Mouse (Mus musculus) adrenal gland, adult 2 months (tissue): ENCODE results near the gene Ispd. TPM values are rescaled to one million over a fixed set of nuclear protein-coding genes. Genes with fewer than 3 reads are reported as not detected.

ENCODE experiments used
- DNase-seq: peaks from one replicate; pipeline ENCODE4 v3.0.0; 2021
- polyA plus RNA-seq: library from polyadenylated mRNA; depleted of rRNA; stranded (reverse); fragments of >200 nt; gene quantifications from 2 replicates; pipeline ENCODE4 v1.2.3, GENCODE M21; 2012
- total RNA-seq, 2 experiments: library from RNA; stranded (reverse); gene quantifications; 2 replicates each; pipeline ENCODE4 v1.2.3; 2021

The Ispd gene
- total and polyA plus RNA-seq, 3 experiments = 1.4 to 8.7 (median 5.5) TPM

GRCm38 (mm10) chr12:36554697-36555096 is 173.4 kb downstream of the Ispd start:
- DNase-seq = peak; percentile 1

- no peak for DNase-seq
Observed at GRCm38 (mm10) chr12:36564146-36564545, 182.9 kb downstream of the Ispd start.

DNA sequence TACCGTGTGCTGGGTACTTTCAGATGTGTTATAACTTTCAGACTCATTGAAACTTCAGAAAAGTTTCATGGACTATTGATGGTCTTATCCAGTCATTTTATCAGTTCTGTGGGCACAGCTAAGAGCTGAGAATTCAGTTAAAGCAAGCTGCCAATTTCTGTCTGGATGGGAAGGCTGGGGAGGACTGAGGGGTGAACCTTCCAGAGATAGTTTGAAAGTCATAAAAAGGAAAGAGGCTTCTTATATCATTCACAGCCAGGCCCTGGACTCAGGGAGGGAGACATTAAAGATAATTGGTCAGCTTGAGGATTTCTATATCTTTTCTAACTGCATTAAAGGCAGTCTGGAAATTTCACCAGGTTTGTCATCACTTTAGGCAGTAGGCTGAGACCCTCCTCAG is 185.7 kb downstream of the Ispd start:
- no peak for DNase-seq

DNA sequence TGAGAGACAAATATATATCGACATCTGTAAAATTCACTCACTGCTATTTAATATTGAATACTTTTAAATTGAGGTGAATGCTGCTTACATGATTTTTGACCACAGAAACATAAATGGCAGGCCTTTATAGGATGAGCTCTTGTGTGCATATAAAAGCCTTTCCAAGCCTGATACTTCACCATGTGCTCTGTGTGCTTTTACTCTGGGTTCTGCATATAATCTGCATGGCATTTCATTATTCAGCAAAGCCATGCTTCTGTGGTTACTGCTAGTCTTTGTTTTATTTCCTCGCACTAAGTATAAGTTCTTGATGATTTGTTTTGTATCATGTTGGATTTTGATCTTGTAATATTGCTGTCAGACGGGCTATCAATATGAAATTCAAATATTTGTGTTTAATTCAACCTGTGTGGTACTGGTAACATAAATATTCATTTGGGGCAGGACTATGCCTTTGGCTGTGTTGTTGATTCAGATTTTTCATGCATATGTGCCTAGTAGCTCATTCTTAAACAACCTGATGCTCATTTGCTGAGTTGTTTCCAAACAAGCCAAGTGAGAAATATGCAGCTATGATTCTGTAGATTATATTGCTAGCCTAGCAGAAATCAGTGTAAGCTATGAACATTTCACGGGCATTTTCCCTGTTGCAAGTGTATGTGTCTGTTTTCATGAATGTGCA is 189.3 kb downstream of the Ispd start:
- no peak for DNase-seq

DNA sequence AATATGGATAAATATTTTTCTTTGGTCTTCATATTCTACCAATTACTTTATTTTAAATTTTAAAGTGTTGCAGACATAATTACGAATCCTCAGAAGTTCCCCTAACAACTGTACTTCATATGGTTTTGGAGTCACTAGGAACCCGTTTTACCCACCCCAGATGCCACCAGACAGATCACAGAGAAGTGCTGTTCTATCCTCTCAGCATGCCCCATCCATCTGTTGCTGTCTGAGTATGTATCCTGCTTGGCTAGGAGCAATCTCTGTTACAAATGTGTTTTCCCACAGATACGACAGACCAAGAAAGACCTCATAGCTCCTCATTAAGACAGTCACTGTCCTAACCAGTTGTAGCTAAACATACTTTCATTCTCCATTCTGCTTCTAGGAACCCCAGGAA is 203.6 kb downstream of the Ispd start:
- DNase-seq = no peak

DNA sequence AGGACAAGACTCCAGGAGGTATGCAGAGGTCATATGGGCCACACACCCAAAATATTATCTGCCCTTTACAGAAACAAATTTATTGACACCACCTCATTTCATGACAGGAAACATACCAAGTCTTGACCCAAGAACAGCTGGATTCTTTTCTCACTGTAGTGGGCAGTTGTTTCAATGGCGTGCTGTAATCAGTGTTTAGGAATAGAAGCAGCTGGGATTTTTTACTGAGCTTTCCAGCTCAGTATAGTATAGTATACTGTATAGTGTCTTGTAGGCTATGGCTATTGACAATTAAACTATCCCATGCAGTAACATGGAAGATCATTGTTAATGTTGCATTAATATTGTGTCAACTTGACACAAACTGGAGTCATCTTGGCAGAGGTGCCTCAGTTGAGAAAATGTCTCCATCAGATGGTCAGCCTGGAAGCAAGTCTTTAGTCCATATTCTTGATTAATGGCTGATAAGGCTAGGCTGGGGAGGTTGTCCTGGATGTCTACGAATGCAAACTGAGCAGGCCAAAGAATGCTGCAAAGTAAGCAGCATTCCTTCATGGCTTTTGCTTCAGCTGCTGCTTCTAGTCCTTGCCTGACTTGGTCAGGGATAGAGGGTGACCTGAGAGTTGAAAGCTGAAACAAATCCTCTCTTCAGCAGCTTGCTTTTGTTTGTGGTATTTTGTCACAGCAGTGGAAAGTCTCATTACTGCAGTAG is 216.4 kb downstream of the Ispd start:
- DNase-seq = no peak

DNA sequence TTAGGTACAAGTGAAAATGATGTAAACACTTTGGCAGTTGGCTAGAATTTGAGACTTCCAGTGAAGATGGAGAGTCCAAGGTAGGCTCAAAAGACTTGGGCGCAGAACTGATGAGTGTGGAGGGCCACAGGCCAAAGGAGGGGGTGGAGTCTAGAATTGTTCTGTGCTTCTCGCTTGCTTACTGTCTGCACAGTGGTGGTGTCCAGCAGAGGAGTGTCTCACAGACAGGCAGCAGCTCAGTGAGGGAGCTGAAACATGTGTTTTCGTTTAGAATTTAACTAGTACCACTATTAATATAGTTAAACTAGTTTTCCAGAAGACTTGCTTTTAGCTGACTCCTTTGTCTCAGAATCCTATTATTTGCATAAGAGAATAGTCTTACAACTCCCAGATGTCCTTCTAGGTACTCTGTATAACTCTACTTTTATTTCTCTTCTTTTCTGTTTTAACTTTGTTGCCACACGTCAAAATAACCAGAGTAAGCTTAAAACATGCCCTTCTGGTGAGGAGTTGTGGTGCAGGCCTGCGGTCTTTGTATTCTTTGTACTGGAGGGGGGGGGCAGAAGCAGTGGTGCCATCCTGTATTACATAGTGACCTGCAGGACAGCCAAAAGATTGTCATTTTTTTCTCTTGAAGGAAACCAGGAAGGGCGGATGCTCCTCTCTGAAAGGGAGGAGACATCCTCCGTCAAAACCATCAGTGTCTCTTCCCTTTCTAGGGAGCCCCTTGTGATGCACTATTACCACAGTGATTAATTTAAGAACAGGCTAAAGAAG is 240.9 kb downstream of the Ispd start:
- DNase-seq = no peak

DNA sequence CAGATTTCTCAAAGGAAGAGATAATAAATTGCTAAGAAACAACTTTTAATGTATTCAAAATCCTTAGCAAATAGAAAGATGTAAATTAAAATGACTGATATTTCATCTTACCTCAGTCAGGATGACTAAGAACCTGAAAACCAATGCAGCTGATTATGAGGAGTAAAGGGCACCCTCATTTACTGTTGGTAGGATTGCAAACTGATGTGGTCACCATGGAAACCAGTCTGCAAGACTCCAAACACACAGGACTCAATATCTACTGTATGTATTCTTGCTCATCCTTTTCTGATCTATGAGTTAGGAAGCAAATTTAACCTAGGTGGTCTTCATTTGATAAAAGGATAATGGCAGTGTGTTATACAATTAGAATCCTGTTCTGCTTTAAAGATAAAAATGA is 246.0 kb downstream of the Ispd start:
- DNase-seq = no peak

DNA sequence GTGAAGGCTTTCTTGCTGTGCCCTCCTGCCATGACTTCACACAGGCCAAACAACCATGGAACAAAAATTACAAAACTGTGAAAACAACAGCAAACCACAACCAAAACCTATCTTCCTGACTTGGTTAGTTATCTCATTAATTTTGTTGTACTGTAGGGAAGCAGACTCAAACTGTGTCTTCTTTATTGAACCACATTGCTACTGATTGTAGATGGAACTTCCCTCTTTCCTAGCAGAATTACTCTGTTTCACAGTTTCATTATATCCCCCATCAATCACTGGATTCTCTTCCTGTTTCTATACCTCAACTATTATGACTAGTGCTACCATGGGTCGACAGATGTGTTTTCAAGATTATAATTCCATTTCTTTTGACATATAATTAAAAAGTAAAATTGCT is 251.2 kb downstream of the Ispd start:
- DNase-seq = no peak

DNA sequence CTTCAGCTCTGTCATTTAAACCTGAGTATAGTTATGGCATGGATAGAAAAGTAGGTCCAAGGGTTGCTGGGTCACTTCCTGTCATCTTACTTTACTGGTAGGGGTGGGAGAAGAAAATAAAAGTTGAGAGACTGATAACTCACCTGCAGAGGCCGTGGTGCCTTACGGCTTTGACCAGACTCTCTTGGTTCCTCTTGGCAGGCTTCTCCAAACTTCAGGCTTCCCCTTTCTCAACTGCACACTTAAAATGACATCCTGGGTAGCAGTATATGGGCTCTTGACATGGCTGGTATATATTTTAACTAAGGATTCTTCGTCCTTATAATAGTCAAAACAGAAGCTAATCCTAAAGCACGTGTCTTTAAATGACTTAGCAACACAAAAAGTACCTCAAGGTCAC is 266.3 kb downstream of the Ispd start:
- DNase-seq = no peak

DNA sequence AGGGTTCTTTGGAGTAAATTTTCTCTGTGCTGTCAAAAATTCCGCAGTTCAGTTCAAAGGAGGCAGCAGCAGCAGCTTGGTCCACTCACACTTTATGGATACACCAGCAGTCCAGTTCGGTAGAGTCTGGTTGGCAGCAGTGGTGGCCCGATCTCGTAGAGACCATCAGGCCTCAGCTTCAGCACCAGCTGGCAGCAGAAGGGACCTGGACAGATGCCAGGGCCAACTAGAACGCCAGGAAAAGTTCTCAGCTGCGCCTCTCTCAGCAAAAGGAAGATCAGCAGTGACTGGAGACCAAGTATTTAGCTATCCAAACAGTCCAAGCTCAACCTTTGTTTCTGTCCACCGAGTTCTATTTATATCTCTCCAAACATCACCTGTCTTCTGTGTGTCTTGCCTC is 281.2 kb downstream of the Ispd start:
- DNase-seq = peak; percentile 4

GRCm38 (mm10) chr12:36664783-36665182 is 283.5 kb downstream of the Ispd start:
- DNase-seq = no peak

GRCm38 (mm10) chr12:36666771-36667170 is 285.5 kb downstream of the Ispd start:
- no peak for DNase-seq

- DNase-seq = no peak
Observed at GRCm38 (mm10) chr12:36670164-36670908, 289.1 kb downstream of the Ispd start.

GRCm38 (mm10) chr12:36670915-36671579 is 289.8 kb downstream of the Ispd start:
- peak; percentile 7 for DNase-seq

DNA sequence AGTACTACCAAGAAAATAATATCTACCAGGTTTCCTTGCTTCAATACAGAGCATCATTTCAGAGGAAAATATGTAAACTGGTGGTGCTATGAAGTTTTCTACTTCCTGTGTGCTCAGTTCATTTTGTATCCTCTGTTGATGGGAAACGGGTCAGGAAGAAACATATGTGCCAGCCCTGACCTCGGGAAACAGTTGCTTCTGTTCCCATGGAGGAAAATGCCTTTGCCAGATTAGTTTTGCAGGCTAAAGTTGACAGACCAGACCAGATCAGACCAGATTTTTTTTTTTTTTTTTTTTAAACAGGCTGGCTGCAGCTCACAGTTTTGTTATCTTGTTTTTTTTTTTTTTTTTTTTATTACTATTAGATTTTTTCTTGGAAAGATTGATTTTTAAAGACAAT is 293.2 kb downstream of the Ispd start:
- no peak for DNase-seq

DNA sequence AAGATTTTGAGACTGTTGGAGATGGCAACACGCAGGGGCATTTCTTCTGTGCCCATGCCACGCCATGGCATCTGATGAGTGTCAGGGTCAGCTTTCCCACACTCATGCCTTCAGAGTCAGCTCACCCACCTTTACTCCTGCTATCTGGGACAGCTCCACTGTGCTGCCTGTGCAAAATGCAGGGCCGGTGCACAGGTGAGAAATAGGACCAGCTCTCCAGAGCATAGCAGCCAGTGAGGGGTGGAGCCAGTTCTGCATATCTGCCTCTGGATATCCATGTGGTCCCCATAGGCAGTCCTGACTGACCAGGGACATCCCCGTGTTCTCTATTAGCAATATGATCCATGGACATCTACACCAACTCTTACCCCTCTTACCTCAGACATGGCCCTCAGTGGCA is 297.0 kb downstream of the Ispd start:
- DNase-seq = no peak

- DNase-seq = no peak
Observed at GRCm38 (mm10) chr12:36680883-36681505, 299.7 kb downstream of the Ispd start.

DNA sequence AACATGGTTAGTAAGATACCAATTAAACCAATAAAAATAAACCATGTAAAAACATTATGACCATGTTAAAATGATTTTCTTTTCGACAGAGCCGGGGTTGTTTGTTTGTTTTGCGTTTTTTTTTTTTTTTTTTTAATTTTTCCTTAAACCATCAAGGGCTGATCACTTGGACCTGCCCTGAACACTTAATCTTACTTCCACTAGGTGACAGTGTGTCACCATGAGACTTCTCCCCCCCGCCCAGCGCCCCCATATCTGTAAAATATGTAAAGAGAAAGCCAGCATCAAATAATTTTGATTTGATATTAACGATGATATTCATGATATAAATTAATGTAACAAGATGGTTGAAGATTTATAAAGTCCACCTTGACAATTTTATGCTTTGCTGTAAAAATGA is 300.5 kb downstream of the Ispd start:
- no peak for DNase-seq

DNA sequence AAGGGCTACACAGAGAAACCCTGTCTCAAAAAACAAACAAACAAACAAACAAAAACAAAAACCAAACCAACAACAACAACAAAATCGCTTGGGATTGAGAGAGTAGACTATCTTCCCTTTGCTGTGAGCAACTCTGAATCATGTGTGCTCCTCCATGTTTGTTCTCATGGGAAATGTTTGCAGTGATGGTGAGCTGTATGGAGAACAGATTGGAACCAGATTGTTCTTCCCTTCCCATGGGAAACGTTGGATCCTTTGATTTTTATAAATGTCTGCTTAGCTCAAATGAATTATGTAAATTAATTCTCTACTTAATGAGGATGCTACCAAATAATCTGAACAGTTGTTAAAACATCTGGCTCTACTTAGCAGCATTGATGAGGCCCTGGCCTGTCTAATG is 312.8 kb downstream of the Ispd start:
- DNase-seq = no peak

GRCm38 (mm10) chr12:36704380-36704779 is 323.1 kb downstream of the Ispd start:
- no peak for DNase-seq
